13 mouse cellular contexts compared by ENCODE assay signal in the genomic region with DNA sequence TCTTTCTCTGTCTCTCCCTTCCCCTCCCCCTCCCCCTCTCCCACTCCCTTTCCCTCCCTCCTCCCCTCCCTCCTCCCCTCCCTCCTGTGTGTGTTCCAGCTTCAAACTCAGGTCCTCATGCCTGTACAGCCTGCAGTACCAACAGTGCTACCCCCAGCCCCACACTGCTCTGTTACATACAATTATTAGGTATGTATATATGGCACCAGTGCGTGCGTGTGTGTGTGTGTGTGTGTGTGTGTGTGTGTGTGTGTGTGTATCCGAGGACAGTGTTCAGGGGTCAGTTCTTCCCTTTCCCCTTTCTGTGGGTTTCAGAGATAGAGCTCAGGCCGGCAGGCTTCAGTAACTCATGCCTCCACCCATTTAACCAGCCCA.
"Had no signal": no experiment of that assay in that cellular context is flagged by ENCODE, and none has a peak within 500 bp of the region (broad histone marks: within the 10 kb centered on the region; RNA-seq: fewer than 3 reads in every experiment).

No protein-coding gene starts in this region.

- H3K36me3 ChIP-seq: lung, embryonic 15.5 days; midbrain, embryonic 13.5 days; neural tube, embryonic 15.5 days had no signal

- H3K4me2 ChIP-seq: limb, embryonic 12.5 days; liver, embryonic 13.5 days; lung, embryonic 15.5 days; midbrain, embryonic 13.5 days; neural tube, embryonic 15.5 days had no signal

- H3K4me1 ChIP-seq: liver, embryonic 13.5 days had no signal

- H3K27ac ChIP-seq: left cerebral cortex, adult 2 months; limb, embryonic 12.5 days; liver, embryonic 13.5 days; midbrain, embryonic 13.5 days; neural tube, embryonic 15.5 days had no signal

- DNase-seq: liver; liver, embryonic 13.5 days; liver, postnatal 0 days; right cerebral cortex, adult 18-20 months; right cerebral cortex, postnatal 25 days; thymus, adult 2 months; thymus, postnatal 36 days had no signal

- H3K9ac ChIP-seq: limb, embryonic 12.5 days; liver, embryonic 13.5 days; liver, postnatal 0 days; lung, embryonic 15.5 days; midbrain, embryonic 13.5 days; neural tube, embryonic 15.5 days had no signal

- H3K4me3 ChIP-seq: left cerebral cortex, adult 2 months; limb, embryonic 12.5 days; liver, embryonic 13.5 days; lung, embryonic 15.5 days; midbrain, embryonic 13.5 days; myocyte; neural tube, embryonic 15.5 days had no signal

- H3K27me3 ChIP-seq: limb, embryonic 12.5 days; liver, embryonic 13.5 days; lung, embryonic 15.5 days; midbrain, embryonic 13.5 days; neural tube, embryonic 15.5 days had no signal

- ATAC-seq: liver, postnatal 0 days; midbrain, embryonic 13.5 days had no signal

- H3K9me3 ChIP-seq: limb, embryonic 12.5 days; liver, embryonic 13.5 days; lung, embryonic 15.5 days; midbrain, embryonic 13.5 days; neural tube, embryonic 15.5 days had no signal
